Mouse (Mus musculus) layer of hippocampus, postnatal 25 days (tissue): ENCODE data around the gene Slc2a10. TPM values are rescaled to one million over a fixed set of nuclear protein-coding genes. Genes with fewer than 3 reads are reported as not detected.
A peak's percentile ranks its signal among the peaks of the same experiment; 100 is the strongest.
"Not testable (repeated sequence)": the region's sequence is repeated elsewhere in the genome, so short reads cannot be mapped to it uniquely, and the experiment has no call there.

Source experiments
- DNase-seq, 2 experiments: peaks; one replicate each; pipeline ENCODE4 v3.0.0; 2022; ENCODE audit warnings: mixed read lengths in 2 of 2, low spot score in 1 of 2; ENCODE audit errors: extremely low spot score in 1 of 2
- total RNA-seq, 2 experiments: library from RNA; stranded (reverse); gene quantifications; 2 replicates each; pipeline ENCODE4 v1.2.3; 2021

Gene Slc2a10
- total RNA-seq, 2 experiments from 2014 or later: 1.2 to 1.4 TPM

DNA sequence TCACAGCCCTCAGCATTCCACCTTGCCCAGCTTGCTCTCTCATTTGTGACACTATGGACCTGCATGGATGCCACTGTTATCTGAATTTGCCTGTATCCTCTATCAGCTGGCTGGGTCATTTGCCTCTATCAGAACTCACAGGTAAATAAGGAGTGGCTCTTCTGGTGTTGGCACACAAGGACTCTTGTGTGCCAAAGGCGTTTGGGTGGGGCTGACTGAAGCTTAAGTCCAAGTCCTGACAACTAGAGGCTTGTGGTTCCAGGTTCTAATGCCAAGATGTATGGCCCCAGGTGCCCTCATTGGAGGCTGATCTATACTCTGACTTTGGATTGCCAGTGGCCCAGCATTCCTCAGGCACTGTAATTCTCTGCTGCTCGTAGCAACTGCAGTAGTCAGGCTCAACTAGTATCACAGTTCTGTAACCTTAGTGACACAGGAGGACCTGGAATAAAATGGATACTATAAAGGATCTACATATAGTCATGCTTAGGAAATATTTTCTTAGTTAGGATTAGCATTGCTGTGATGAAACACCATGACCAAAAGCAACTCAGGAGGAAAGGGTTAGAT lies 5.8 kb upstream of the Slc2a10 start:
- no peak for DNase-seq

DNA sequence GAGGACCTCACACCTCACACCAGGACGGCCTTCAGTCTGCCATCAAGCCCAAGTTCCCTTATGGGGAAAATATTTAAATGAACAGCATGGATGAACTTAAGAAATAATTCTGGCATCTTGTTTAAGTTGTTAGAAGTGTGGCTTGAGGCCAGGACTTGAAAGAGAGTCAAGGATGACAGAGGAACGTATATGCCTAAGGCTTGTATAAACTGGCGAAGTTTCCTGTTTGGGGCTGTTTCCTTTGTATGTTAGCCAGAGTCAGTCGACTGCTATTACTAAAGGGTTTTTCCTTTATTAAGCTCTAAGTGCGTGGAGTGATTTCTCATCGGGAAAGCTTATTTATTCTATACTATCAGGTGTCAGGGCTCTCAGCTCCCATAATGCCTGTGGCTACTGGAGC lies 4.8 kb upstream of the Slc2a10 start:
- DNase-seq: no peak

DNA sequence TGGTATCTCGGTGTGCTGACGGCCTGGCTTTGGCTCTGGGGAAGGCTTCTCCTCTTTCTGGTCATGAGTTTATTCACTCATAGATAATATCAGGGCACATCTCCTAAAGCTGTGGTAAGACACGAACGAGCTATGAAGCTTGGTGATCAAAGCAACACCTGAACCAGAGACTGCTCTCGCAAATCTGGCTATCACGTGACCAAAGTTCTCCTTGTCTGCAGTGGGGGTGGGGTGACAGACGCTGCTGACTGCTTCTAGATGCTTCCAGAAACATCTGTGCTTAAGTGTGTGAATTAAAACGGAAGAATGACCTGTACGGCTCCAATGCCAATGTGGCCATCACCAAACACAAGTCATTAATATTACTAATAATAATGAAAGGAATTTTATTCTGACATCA lies 6.1 kb downstream of the Slc2a10 start:
- no peak for DNase-seq

DNA sequence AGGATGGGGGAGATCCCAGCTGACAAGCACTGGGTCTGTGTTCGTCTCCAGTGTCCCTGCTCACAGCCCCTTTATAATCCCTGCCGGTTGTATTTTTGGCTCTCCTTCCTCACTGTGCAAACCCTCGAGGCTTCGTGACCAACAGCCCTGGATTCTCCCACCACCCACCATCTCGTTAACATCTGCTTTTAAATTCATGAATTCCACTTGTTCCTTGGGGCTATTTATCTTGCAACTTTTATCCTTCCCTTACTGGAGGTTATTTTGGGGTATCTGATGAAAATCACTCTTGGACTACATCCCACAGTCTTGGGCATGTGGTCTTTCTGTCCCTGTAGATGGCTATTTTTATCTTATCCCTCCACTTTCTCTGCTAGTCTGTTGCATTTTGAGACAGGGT lies 6.9 kb downstream of the Slc2a10 start:
- no peak for DNase-seq

DNA sequence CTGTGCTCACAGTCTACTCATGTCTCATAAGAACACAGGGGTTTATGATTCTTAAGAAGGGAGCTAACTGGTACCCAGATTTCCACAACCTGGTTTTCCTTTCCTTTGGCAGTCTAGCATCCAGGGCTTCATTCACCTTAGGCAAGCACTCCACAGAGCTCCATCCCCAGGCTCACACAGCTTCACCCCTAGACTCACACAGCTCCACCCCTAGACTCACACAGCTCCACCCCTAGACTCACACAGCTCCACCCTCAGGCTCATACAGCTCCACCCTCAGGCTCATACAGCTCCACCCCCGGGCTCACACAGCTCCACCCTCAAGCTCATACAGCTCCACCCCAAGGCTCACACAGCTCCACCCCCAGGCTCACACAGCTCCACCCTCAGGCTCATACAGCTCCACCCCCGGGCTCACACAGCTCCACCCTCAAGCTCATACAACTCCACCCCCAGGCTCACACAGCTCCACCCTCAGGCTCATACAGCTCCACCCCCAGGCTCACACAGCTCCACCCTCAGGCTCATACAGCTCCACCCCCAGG lies 7.4 kb downstream of the Slc2a10 start:
- DNase-seq: not testable (repeated sequence)

DNA sequence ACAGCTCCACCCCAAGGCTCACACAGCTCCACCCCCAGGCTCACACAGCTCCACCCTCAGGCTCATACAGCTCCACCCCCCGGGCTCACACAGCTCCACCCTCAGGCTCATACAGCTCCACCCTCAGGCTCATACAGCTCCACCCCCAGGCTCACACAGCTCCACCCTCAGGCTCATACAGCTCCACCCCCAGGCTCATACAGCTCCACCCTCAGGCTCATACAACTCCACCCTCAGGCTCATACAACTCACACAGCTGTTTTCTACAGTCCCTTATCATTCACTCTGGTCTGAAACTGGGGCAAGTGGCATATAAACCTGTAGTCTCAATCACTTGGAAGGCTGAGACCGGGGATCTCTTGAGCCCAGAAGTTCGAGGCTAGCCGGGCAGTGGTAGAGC lies 7.9 kb downstream of the Slc2a10 start:
- not testable (repeated sequence) for DNase-seq

DNA sequence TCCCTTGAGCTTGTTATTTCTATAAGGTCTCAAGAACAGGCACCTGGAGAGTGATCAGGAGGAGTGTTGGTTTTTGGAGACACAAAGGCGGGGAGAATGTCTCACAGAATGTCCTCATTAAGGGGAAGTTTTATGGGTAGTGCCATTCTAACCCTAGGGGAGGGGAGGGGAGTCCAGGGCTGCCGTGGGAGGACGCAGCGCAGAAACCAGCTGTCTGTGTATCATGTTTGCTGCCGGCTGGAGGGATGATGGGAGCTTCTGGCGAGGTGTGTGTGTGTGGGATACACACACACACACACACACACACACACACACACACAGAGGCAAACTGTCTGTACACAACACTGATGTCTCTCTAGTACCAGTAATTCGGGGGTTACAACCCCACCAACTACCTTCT lies 8.8 kb downstream of the Slc2a10 start:
- no peak for DNase-seq

DNA sequence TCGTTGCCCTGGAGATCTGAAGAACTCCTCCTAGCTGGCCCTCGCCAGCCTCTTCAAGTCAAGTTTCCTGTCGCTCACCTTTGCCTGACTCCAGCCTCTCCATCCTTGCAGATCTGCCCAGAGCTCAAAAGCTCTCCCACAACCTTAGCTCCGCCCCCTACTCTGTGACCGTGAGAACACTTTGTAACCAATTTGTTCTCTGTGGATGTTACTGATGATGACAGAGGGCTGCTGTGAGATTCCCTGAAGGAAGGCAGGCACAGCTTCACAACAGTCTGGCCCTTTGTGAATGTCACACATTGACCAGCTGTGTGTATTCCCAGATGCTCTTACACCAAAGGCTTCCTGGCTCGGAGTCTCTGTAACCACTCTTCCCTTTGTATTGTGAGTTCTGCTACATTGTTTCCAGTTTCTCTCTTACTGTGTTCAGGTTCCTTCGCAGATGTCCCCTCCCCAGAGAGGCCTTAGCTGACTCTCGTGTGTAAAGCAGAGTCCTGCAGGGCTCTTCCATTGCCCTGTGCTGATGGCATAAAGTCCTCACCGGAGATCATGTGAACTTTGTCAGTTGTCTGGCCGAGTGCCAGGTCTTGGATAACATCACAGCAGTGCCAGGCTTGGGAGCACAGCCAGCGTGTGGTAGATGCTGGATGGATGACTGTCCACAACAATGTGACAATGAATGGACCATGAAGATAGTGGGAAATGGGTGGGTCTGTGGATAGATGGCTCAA lies 9.4 kb downstream of the Slc2a10 start:
- no peak for DNase-seq

DNA sequence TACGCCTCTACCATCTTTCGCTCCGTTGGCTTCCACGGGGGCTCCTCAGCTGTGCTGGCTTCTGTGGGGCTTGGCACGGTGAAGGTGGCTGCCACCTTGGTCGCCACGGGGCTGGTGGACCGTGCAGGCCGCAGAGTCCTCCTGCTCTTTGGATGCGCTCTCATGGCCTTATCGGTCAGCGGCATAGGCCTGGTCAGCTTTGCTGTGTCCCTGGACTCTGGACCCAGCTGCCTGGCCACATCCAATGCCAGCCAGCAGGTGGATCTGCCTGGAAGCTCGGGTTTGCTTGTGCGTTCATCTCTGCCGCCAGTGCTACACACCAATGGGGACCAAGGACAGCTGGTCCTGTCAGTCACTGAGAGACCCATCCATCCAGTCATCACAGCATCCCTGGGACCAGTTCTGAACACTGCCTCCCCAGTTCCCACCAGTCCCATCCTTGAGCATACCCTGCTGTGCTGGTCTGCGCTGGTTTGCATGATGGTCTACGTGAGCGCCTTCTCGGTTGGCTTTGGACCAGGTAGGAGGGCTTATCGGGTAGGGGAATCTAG lies 11.7 kb downstream of the Slc2a10 start:
- DNase-seq: no peak

DNA sequence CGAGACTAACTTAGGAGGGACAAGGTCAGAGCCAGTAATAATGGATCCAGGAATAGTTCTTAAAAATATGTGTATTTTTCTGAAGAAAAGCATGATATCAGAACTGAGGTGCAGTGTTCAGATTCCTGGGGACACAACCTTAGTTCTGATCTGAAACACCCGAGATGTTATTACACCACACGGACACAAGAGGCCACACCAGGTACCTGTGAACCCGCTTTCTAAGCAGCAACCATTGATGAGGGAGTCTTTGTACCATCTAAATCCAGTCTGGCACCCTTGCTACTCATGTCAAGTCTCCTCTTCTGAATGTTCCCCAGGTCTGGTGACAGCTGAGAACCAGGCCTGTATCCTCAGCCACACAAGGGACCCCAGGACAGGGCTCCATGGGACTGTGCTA lies 22.0 kb downstream of the Slc2a10 start:
- peak in 1 of 2 experiments; percentile 28 for DNase-seq

DNA sequence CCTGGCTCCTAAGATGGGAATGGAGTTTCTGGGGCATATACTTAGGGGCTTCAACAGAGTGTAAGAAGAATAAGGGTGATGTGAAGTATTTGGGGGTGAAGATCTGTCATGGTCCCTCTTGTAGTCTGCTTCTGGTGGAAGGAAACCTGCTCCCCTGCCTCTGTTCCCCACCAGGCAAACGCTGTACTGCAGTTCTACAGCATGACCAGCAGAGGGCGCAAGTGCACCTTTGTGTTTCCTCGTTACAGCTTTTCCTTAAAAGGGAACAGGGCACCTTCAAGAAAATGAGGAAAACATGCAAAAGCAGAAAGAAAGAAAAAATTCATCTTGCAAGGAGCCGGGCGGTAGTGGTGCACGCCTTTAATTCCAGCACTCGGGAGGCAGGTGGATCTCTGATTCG lies 25.5 kb downstream of the Slc2a10 start:
- DNase-seq: peak; percentile 68 to 82

DNA sequence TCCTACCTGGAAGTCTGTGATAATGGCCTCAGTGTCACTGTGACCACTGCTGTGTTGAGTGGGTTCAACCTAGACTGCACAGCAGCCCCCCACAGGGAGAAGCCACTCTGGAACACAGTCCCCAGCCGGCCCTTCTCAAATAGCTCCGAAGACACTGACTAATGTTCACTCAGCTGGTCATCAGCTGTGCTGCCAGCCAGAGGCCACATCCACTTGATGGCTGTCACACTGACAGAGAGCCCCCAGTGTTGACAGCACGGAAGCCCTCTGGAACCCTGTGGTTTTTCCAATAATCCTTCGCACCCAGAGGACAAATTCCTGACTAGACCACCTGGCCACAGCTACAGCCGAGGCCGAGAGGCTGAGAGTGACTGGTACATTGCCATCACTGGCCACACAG lies 30.2 kb downstream of the Slc2a10 start:
- no peak for DNase-seq

DNA sequence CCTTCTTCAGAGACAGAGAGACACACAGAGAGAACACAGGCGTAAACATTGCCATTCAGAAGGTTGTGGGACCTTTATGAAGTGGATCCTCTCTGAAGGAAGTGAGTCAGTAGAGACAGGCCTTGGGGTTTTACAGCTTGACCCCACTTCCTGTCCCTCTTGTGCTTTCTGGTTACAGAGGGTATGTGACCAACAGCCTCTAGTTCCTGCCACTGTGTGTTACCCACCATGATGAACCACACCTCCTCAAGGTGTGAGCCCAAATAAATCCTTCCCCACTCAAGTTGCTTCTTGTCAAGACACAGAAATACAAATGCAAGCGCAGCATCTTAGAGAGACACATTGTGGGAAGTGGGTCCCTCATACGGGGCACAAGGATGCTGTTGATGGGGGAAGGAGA lies 37.4 kb downstream of the Slc2a10 start:
- DNase-seq: no peak

DNA sequence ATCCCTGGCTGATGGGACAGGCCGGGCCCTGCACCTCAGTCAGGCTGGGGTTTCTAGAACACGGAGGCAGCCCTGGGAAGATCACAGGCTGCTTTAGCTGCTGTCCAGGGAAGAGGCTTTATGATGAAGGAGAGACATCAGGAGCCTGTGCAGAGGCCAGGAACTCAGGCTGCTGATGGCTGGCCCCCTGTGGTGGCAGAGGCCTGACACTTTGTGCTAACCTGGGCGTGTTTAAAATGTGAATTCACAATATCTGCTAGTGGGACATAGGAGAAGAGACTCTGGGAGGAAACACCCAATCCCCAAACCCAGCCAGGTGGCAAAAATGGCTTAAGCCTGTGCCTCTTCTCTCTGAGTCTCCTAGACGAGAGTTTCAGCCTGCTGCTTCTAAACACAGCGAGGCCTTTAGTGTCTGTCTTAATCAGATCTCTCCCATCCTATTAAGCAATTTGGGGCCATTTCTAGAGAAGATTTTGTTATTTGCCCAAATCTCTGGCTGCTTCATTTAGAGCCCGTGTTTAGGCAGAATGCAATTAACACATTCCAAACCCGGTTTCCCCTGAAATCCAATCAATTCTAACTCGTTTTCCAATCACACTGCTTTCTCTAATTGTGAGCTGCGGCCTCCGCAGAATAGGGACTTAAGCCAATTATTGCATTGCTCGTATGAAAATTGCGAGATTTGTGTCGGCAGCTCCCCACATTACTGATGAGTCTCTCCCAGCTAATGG lies 39.5 kb downstream of the Slc2a10 start:
- DNase-seq: no peak

DNA sequence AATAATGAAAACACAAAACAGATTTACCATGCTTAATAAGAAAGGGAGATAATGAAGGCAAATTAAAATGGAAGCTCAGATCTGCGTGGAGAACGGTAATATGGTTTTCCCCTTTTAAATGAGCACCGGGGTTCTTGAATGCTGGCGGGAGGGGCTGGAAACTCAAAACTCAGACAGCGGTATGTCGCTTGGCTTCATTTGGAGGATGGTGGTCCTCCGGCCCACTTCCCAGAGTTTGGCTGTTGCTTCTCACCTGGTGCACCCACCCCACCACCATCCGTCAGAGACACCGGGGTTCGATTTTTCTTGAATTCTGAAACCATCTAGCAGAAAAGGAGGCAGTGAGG lies 40.1 kb downstream of the Slc2a10 start:
- DNase-seq: no peak

DNA sequence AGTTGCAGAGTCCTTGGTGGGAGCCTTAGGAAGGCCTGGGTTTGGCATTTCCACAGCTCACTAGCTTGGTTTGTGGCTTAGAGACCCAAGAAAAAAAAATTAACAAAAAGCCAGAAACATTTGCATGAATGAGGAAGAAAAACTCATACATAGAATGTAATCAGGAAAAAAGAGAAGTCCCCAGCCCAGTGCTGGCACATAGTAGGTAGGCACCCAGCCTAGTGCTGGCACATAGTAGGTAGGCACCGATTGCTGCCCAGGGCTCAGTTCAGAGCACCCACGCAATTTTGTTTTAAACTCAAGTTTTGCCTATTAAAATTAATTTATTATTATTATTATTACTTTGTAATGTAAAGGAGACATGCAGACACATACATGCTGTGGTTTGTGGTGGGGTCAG lies 42.1 kb downstream of the Slc2a10 start:
- DNase-seq: no peak

DNA sequence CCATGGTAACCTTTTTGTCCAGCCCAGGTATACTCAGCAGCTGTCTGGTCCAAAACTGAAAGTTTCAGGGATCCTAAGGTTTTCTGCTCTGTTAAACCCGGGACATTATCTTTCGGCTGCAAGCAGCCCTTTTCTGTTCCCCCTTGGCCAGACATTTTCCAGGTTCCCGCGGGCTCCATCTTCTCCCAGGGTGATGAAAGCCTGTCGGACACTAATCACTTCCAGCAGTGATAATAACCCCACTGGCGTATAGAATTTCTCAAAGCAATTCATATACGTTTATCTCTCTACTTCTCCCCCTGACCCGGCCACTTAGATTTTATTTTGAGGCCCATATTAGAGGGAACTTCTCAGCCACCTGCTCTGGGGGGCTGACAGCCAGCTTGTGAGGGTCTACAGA lies 42.8 kb downstream of the Slc2a10 start:
- DNase-seq: no peak

DNA sequence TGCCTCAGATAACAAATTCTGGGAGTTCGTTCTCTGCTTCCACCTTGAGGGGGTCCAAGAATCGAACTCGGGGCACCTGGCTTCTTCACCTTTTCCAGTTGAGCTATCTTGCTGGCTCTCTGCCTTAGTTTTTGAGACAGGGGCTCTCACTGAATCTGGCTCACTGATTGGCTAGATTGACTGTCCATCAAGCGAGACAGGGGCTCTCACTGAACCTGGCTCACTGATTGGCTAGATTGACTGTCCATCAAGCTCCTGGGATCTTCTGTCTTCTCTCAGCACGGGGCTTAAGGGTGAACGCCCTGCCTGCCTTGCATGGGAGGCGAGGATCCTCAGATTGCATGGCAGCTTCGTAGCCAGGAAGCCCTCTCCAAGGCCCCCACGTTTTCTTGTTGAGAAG lies 43.8 kb downstream of the Slc2a10 start:
- DNase-seq: peak in 1 of 2 experiments; percentile 32

DNA sequence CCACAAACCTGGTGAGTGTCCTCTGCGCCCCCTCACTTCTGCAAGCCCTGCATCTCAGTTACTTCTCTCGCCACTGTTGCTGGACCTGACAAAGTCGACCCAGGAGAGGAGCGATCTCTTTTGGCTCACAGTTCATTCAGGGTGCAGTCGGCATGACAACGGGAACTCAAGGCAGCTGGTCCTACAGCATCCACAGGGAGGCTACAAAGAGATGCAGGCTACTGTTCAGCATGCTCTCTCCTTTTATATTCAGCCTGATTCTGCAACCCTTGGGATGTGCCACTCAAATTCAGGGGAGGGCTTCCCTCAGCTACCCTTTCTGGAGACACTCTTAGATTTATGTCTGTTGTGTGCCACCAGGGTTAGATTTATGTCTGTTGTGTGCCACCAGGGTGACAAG lies 45.0 kb downstream of the Slc2a10 start:
- no peak for DNase-seq

DNA sequence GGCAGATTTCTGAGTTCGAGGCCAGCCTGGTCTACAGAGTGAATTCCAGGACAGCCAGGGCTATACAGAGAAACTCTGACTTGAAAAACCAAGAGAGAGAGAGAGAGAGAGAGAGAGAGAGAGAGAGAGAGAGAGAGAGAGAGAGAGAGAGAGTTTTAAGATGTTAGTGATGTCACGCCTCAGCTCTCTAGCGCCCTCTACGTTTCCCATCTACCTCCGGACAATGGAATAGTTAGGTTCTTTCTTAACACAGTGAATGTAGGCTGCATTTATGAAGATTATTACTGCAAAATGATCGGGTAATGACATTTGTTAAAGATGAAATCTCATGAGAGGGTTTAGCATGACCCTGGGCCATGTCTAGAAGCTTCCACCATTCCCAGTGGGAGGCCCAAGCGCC lies 46.8 kb downstream of the Slc2a10 start:
- not testable (repeated sequence) for DNase-seq

DNA sequence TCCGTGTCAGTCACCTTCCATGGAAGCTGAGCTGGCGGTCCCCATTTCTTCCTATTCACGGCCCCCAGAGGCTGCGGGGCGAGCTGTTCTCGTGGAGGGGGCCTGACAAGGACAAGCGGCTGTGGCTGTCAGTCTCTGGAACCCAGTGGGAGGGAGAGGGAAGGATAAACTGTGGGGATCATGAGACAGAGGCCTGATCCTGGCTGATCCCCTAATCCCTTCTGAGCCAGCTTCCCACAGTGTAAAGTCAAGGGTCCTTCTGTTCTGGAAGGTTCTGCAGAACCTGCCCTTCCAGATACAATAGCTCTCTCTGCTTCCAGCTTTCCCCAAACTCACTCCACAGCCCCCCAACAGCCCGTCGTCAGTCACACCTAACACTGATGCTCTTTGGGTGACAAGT lies 50.5 kb downstream of the Slc2a10 start:
- DNase-seq: no peak
